Comparison of ENCODE assay signal across 19 mouse cellular contexts in genomic region chr17:87825454-87826008, GRCm38 (mm10). TPM values are rescaled to one million over a fixed set of nuclear protein-coding genes. Genes with fewer than 3 reads are reported as not detected.
DNase-seq lines count a peak whose midpoint lies in the region; ATAC-seq and TF ChIP-seq lines count a peak whose summit lies in the region.
"Had no signal": no experiment of that assay in that cellular context is flagged by ENCODE, and none has a peak within 500 bp of the region (broad histone marks: within the 10 kb centered on the region; RNA-seq: fewer than 3 reads in every experiment).

No protein-coding gene starts in this region.

- no peak for TF ChIP-seq POLR2A in ES-Bruce4 (IDR thresholded peaks at IDR 0.05; ENCODE audit: insufficient read depth, low read length)

- TF ChIP-seq EP300 in ES-Bruce4 (IDR thresholded peaks at IDR 0.05; ENCODE audit: insufficient read depth, low read depth, low read length) = peak; percentile 62; the same call in 1 of the 2 replicates

- H3K27me3 ChIP-seq in forebrain, embryonic 10.5 days (ENCODE audit: poor library complexity, severe bottlenecking) = peaks cover 29% of the 10 kb centered on the region
- H3K27me3 ChIP-seq in forebrain, embryonic 11.5 days (ENCODE audit: control insufficient read depth, insufficient read depth, low read length) = peaks cover 2% of the 10 kb centered on the region; the same call in 1 of the 2 replicates
- H3K27me3 ChIP-seq in kidney, embryonic 14.5 days (ENCODE audit: control insufficient read depth, insufficient read depth, low read length) = no peaks in the 10 kb centered on the region
- no peaks in the 10 kb centered on the region for H3K27me3 ChIP-seq in ES-Bruce4 (ENCODE audit: control insufficient read depth, insufficient read depth, low read length, poor library complexity, severe bottlenecking)
- H3K27me3 ChIP-seq in hindbrain, postnatal 0 days (ENCODE audit: insufficient read depth, low read length) = no peaks in the 10 kb centered on the region
- H3K27me3 ChIP-seq: CH12.LX had no signal

- H3K9ac ChIP-seq in forebrain, embryonic 11.5 days (ENCODE audit: low read length) = no peak overlapping the region
- no peak overlapping the region for H3K9ac ChIP-seq in kidney, embryonic 14.5 days (ENCODE audit: low read depth, low read length)
- no peak overlapping the region; the same call in 1 of the 2 replicates for H3K9ac ChIP-seq in ES-Bruce4 (ENCODE audit: low read depth, poor library complexity, severe bottlenecking)
- no peak overlapping the region for H3K9ac ChIP-seq in hindbrain, postnatal 0 days (replicated peaks; ENCODE audit: low read length)

- ATAC-seq in forebrain, embryonic 11.5 days (replicated peaks; ENCODE audit: low FRiP score) = no peak
- ATAC-seq in kidney, embryonic 14.5 days (ENCODE audit: low FRiP score, low TSS enrichment) = peak; percentile 32; the same call in 1 of the 2 replicates
- ATAC-seq in hindbrain, postnatal 0 days = 0 out of 2 replicates have a peak, but pooled peaks have one; percentile 27
- ATAC-seq: forebrain, embryonic 16.5 days had no signal

- 37% methylated on average over 5 of the region's 5 CpGs for WGBS in forebrain, embryonic 10.5 days
- 47% methylated on average over 4 of the region's 5 CpGs for WGBS in forebrain, embryonic 11.5 days
- 29% methylated on average over 5 of the region's 5 CpGs for WGBS in kidney, embryonic 14.5 days
- 58% methylated on average over 5 of the region's 5 CpGs for WGBS in hindbrain, postnatal 0 days

- peak overlapping the region; percentile 25; the same call in 1 of the 2 replicates for H3K4me3 ChIP-seq in forebrain, embryonic 10.5 days
- H3K4me3 ChIP-seq in forebrain, embryonic 11.5 days (ENCODE audit: low read depth, low read length) = no peak overlapping the region
- H3K4me3 ChIP-seq in kidney, embryonic 14.5 days (ENCODE audit: low read length) = no peak overlapping the region
- H3K4me3 ChIP-seq in ES-Bruce4 (ENCODE audit: low read depth, low read length) = no peak overlapping the region; the same call in 1 of the 2 replicates
- H3K4me3 ChIP-seq in hindbrain, postnatal 0 days (ENCODE audit: low read length) = no peak overlapping the region
- H3K4me3 ChIP-seq: gastrocnemius, adult 2 months; megakaryocyte, embryonic 14.5 days had no signal

- no peak for DNase-seq in forebrain, embryonic 10.5 days (ENCODE audit: extremely low spot score, low spot score)
- DNase-seq in forebrain, embryonic 11.5 days (ENCODE audit: low spot score) = no peak
- no peak for DNase-seq in kidney, adult 9 months
- no peak for DNase-seq in hindbrain, postnatal 0 days (ENCODE audit: low spot score)
- no peak for DNase-seq in urinary bladder, postnatal 36 days (ENCODE audit: low spot score in 2 of 2)
- DNase-seq in layer of hippocampus, postnatal 14 days (ENCODE audit: low spot score in 2 of 2) = no peak
- DNase-seq: adrenal gland, postnatal 14 days; cerebellum, adult 8-10 months; gastrocnemius, adult 2 months; kidney, postnatal 25 days; right cerebral cortex, postnatal 14 days had no signal

- H3K4me1 ChIP-seq in forebrain, embryonic 10.5 days = peaks cover 18% of the 10 kb centered on the region
- 0 out of 2 replicates have a peak, but pooled peaks cover 4% of the 10 kb centered on the region for H3K4me1 ChIP-seq in forebrain, embryonic 11.5 days (replicated peaks; ENCODE audit: control insufficient read depth, insufficient read depth, low read length)
- H3K4me1 ChIP-seq in kidney, embryonic 14.5 days (ENCODE audit: control insufficient read depth, insufficient read depth, low read length) = no peaks in the 10 kb centered on the region
- H3K4me1 ChIP-seq in ES-Bruce4 (ENCODE audit: control insufficient read depth, insufficient read depth, low read length) = peaks cover 1% of the 10 kb centered on the region
- H3K4me1 ChIP-seq in hindbrain, postnatal 0 days (ENCODE audit: insufficient read depth, low read length) = 0 out of 2 replicates have a peak, but pooled peaks cover 4% of the 10 kb centered on the region
- H3K4me1 ChIP-seq: megakaryocyte, embryonic 14.5 days had no signal

- no peak overlapping the region for H3K4me2 ChIP-seq in forebrain, embryonic 11.5 days (ENCODE audit: low read depth, low read length, severe bottlenecking)
- no peak overlapping the region; the same call in 1 of the 2 replicates for H3K4me2 ChIP-seq in kidney, embryonic 14.5 days (replicated peaks; ENCODE audit: low read depth, low read length)
- H3K4me2 ChIP-seq in hindbrain, postnatal 0 days (ENCODE audit: low read depth, low read length) = no peak overlapping the region
- H3K4me2 ChIP-seq: liver, embryonic 11.5 days had no signal

- no peaks in the 10 kb centered on the region for H3K9me3 ChIP-seq in forebrain, embryonic 10.5 days
- no peaks in the 10 kb centered on the region for H3K9me3 ChIP-seq in forebrain, embryonic 11.5 days (ENCODE audit: control insufficient read depth, low read length)
- H3K9me3 ChIP-seq in kidney, embryonic 14.5 days (ENCODE audit: control insufficient read depth, low read length) = no peaks in the 10 kb centered on the region
- H3K9me3 ChIP-seq in ES-Bruce4 (replicated peaks; ENCODE audit: control insufficient read depth, insufficient read depth, low read length, poor library complexity, severe bottlenecking) = no peaks in the 10 kb centered on the region
- H3K9me3 ChIP-seq in hindbrain, postnatal 0 days (ENCODE audit: low read length) = no peaks in the 10 kb centered on the region

- no peaks in the 10 kb centered on the region for H3K36me3 ChIP-seq in forebrain, embryonic 10.5 days (replicated peaks)
- H3K36me3 ChIP-seq in forebrain, embryonic 11.5 days (ENCODE audit: control insufficient read depth, insufficient read depth, low read length) = no peaks in the 10 kb centered on the region
- no peaks in the 10 kb centered on the region for H3K36me3 ChIP-seq in kidney, embryonic 14.5 days (ENCODE audit: control insufficient read depth, insufficient read depth, low read length)
- H3K36me3 ChIP-seq in ES-Bruce4 (ENCODE audit: control insufficient read depth, insufficient read depth, low read length, poor library complexity, severe bottlenecking) = no peaks in the 10 kb centered on the region
- no peaks in the 10 kb centered on the region for H3K36me3 ChIP-seq in hindbrain, postnatal 0 days (ENCODE audit: insufficient read depth, low read length)

- no peak for TF ChIP-seq CTCF in ES-Bruce4 (IDR thresholded peaks at IDR 0.05; ENCODE audit: low read depth, low read length)
- no peak for TF ChIP-seq CTCF in hindbrain, postnatal 0 days (IDR thresholded peaks at IDR 0.05; ENCODE audit: low read depth)

- H3K27ac ChIP-seq in forebrain, embryonic 10.5 days = no peak overlapping the region
- H3K27ac ChIP-seq in forebrain, embryonic 11.5 days (ENCODE audit: low read depth, low read length) = no peak overlapping the region
- no peak overlapping the region for H3K27ac ChIP-seq in kidney, embryonic 14.5 days (ENCODE audit: low read depth, low read length)
- H3K27ac ChIP-seq in ES-Bruce4 (ENCODE audit: insufficient read depth, low read length) = no peak overlapping the region
- H3K27ac ChIP-seq in hindbrain, postnatal 0 days = no peak overlapping the region
- H3K27ac ChIP-seq: gastrocnemius, adult 2 months had no signal

RNA-seq across cellular contexts. Expression of gene Kcnk12, which starts 27.7 kb away (rescaled TPM):
- 0.07 and 0.20 TPM in 2 replicates for polyA plus RNA-seq in forebrain, embryonic 10.5 days (2016; fragmentation: Nextera tagmentation; extraction: Ambion mirVana)
- polyA plus RNA-seq in forebrain, embryonic 11.5 days (2014; fragmentation: Nextera tagmentation; extraction: Ambion mirVana) = 0.13 TPM in 1 of 2 replicates, not detected in the other
- polyA plus RNA-seq in kidney, embryonic 14.5 days (2014; fragmentation: Nextera tagmentation; extraction: Ambion mirVana) = not detected in 2 replicates
- 0.33 TPM in 1 of 2 replicates, not detected in the other for polyA plus RNA-seq in ES-Bruce4 (2011; ENCODE audit: insufficient read depth, insufficient read length, low read depth, missing spikeins)
- 12.8 and 19.5 TPM in 2 replicates for total RNA-seq in hindbrain, postnatal 0 days (2014; rRNA removed)
- polyA plus RNA-seq in hindbrain, postnatal 0 days (2015; fragmentation: Nextera tagmentation; extraction: Ambion mirVana) = 2.5 and 2.6 TPM in 2 replicates
- 10 to 100 TPM; 19.1 to 21.0 TPM for total RNA-seq in layer of hippocampus, postnatal 14 days (2021)
- total RNA-seq: CH12.LX; gastrocnemius, adult 2 months; heart, adult 8-10 months had no signal
- polyA plus RNA-seq: lung, embryonic 16.5 days had no signal
